Mouse (Mus musculus) olfactory bulb, adult 2 months (tissue): ENCODE measurements at regions not wholly inside any gene's neighbourhood (a gene's known extent, or its start where the extent isn't known, plus 50 kb on each side); places are given as distances from the start of the nearest gene placed in this dataset.

Experiments
- CTCF ChIP-seq: fragments of 200-500 bp; IDR thresholded peaks from 2 replicates; pipeline ENCODE4 v1.5.1; 2012; ENCODE audit warnings: low read depth, mild to moderate bottlenecking, low read length, moderate library complexity; ENCODE audit not compliant: insufficient read depth
- POLR2A ChIP-seq: fragments of 200-500 bp; IDR thresholded peaks from 2 replicates; pipeline ENCODE4 v1.6.1; 2012; ENCODE audit warnings: mild to moderate bottlenecking, low read depth, low read length, moderate library complexity; ENCODE audit not compliant: insufficient read depth

DNA sequence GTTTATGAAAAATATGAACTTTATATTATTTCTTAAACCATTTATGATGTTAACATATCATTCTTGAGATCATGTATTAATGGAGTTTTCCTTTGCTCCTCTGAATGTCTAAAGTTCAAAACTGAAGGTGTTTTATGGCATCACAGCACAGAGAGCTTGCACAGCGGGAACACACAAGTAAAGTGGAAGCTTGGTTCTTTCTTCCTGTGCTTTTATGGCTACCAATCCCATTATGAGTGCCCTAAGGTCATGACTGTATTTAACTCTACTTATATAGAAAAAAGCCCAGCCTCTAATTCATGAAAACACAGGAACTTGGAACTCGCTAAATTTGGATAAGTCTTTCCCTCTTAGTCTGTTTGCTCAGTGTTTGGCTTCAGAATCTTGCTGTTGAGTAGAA lies 417.3 kb upstream of the Adamts5 start:
- TF ChIP-seq POLR2A (no peak), CTCF (no peak)
